Mouse (Mus musculus) stomach, postnatal 0 days (tissue): ENCODE results near the gene Plin2.

Source experiments
- CTCF ChIP-seq: IDR thresholded peaks from 2 replicates; pipeline ENCODE4 v1.5.1; 2016; ENCODE audit warnings: antibody characterized with exemption, low read depth, mild to moderate bottlenecking, moderate library complexity
- EP300 ChIP-seq: optimal IDR thresholded peaks from 2 replicates; pipeline ENCODE3; 2016; ENCODE audit warnings: antibody characterized with exemption

DNA sequence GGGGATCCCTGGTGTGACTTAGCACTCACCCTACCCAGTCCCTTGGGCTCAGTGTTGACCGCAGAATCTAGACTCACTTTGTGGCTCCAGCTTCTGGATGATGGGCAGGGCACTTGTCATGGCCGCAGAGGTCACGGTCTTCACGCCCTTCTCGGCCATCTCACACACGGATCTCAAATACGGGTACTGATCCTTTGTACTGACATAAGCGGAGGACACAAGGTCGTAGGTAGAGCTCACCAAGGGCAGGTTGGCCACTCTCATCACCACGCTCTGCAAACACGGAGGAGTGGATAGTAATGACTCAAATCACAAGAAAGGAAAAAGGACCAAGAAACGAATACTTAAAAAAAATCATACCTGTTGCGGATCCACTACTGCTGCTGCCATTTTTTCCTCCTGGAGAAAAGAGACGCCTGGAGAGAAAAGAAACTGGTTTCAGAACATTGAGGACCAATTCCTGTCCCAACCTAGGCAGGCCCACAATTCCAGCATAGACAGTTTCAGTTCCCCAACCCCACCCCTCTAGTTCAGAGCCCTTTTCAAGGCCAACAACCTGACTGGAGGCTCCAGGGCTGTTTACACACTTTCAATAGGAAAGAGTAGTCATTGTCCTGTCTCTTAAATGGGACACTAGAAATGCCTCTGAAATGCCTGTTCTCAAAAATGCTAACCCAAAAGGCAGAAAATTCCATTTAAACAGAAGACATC is 1.4 kb downstream of the Plin2 start:
- no peak for TF ChIP-seq CTCF
- TF ChIP-seq EP300 = no peak
